Mouse (Mus musculus) olfactory bulb, adult 2 months (tissue): Measurements from ENCODE around the gene Gm20481.
"Not testable (repeated sequence)": the region's sequence is repeated elsewhere in the genome, so short reads cannot be mapped to it uniquely, and the experiment has no call there.

ENCODE experiments used
- CTCF ChIP-seq: fragments of 200-500 bp; IDR thresholded peaks from 2 replicates; pipeline ENCODE4 v1.5.1; 2012; ENCODE audit warnings: low read depth, mild to moderate bottlenecking, low read length, moderate library complexity; ENCODE audit not compliant: insufficient read depth
- POLR2A ChIP-seq: fragments of 200-500 bp; IDR thresholded peaks from 2 replicates; pipeline ENCODE4 v1.6.1; 2012; ENCODE audit warnings: mild to moderate bottlenecking, low read depth, low read length, moderate library complexity; ENCODE audit not compliant: insufficient read depth

DNA sequence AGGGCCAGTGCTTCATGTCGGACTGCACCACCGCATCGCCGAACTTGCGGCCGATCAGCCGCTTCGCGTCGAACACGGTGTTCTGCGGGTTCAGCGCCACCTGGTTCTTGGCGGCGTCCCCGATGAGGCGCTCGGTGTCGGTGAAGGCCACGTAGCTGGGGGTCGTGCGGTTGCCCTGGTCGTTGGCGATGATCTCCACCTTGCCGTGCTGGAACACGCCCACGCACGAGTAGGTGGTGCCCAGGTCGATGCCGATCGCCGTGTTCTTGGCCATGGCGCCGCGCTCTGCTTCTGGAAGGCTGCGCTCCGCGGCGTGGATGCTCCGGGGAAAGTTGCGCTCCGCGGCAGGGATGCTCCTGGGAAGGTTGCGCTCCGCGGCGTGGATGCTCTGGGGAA lies 11.0 kb upstream of the Gm20481 start:
- not testable (repeated sequence) for TF ChIP-seq CTCF, POLR2A
